Mouse (Mus musculus): ENCODE measurements around the gene Arhgef10l. TPM values are rescaled to one million over a fixed set of nuclear protein-coding genes. Genes with fewer than 3 reads are reported as not detected.

Gene Arhgef10l
- polyA plus RNA-seq, 1 experiment from 2014 or later = 11.9 TPM

DNA sequence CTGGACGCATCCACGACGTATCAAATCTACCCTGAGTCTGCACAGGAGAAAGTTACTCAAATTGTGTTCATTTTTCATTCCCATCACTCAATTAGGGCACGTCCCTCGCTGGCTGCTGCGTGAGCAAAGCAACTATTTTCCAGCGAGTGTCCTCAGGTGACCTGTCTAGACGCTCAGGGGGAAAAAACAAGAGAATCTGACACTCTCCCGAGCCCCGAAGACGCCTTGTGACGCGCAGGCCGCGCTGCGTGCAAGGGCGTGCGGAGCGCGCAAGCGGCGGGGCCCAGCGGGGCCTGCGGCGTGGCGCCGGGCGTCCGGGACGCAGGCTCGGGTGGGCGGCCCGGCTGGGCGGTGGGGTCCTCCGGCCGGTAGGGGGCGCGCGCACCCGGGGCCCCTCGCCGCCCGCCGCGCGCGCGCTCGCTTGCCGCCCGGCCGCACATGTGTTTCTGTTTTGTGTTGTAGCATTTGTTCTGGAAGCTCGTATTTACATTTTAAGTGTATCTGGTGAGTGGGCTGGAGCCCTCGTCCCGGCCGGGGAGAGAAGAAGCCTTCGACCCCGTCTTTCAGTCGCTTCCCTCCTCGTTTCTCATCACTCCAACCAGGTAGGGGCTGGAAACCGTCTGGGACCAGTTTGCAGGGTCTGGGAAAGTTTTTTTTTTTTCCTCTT is 35.4 kb upstream of the Arhgef10l start:
- peaks cover 34% of the 10 kb centered on the region for H3K79me2 ChIP-seq (ENCODE audit: inconsistent target)
- peak overlapping the region; percentile 86 for H3K27ac ChIP-seq
- 2% methylated on average over 46 of the region's 61 CpGs for WGBS (ENCODE audit: missing documents)
- H3K36me3 ChIP-seq (ENCODE audit: inconsistent target) = no peaks in the 10 kb centered on the region
- H3K4me3 ChIP-seq (ENCODE audit: inconsistent target) = peak overlapping the region; percentile 64

DNA sequence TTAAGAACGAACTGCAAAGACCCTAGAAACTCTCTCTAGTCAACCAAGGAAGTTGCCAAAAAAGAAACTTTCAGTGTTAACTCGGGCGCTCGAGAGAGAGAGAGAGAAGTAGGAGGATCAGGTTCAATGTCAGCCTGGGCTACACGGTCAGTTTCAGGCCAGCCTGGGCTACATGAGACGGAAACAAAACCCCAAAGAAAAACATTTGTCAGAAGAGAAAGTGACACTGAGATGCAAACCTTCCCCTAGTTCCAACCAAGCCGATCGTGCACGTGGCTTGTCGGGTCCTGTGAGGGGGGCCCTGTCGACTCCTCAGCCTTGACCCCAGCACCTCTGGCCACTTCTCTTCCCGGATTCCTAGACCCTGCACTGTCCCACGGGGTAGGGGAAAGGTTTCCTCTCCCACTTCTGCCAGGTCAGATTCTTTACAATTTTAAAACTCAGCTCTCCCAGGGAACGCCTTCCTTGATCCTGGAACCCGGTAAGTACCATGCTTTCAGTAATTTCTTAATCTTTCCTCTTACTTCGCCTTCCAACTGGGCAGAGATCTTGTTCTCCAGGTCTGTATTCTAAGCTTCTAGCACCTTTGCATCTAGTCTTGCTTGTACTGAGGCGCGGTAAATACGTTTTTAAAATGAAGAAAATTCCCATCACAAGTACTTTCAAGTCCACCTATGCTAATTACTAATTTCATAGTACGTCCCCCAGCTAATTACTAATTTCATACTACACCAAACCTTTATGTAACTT is 34.6 kb upstream of the Arhgef10l start, which contains the start of gene Rcc2:
Rcc2 (plus strand) TSS at position 273 of the 750 bp plus-strand sequence.
- Histone ChIP-seq H3K79me2 (ENCODE audit: inconsistent target) (peaks cover 27% of the 10 kb centered on the region), H3K4me3 (ENCODE audit: inconsistent target) (peak within 1 kb of the TSS; percentile 64), H3K36me3 (ENCODE audit: inconsistent target) (no peaks in the 10 kb centered on the region), H3K27ac (peak within 1 kb of the TSS; percentile 86)
- WGBS (ENCODE audit: missing documents) = 2% methylated on average over 20 of the region's 20 CpGs

DNA sequence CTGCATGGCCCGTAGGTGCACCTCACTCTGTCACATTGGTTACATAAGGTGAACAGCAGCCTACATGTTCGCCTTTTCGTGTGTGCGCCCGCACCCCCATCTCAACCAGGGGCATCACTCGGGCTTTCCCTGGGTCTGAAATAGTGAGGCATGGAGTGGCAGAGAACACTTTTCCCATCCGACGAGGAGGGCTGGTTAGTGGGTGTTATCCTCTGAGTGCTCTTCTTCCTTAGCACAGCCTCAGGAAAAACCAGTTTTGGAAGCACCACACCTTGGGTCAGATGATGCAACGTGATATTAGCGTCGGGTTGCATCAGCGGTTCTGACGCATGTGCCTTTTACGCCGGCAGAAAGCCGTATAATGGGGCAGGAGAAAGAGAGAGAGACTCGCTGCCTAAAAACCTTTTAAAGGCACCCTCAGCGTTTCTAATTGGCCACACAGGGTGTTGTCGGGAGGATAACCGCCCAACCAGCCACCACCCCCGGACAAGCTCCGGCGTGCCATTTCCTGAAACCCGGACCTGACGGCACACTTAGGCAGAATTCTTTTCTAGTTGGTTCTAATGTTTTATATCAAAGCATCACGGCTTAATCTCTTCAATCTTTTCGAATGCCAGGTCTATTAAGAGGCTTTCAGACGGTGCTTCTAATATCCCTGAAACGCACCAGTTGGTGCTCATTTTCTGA is 33.8 kb upstream of the Arhgef10l start:
- WGBS (ENCODE audit: missing documents) = 4% methylated on average over 29 of the region's 29 CpGs
- Histone ChIP-seq H3K79me2 (ENCODE audit: inconsistent target) (peaks cover 18% of the 10 kb centered on the region), H3K27ac (peak overlapping the region; percentile 82), H3K36me3 (ENCODE audit: inconsistent target) (no peaks in the 10 kb centered on the region), H3K4me3 (ENCODE audit: inconsistent target) (peak overlapping the region; percentile 38)

DNA sequence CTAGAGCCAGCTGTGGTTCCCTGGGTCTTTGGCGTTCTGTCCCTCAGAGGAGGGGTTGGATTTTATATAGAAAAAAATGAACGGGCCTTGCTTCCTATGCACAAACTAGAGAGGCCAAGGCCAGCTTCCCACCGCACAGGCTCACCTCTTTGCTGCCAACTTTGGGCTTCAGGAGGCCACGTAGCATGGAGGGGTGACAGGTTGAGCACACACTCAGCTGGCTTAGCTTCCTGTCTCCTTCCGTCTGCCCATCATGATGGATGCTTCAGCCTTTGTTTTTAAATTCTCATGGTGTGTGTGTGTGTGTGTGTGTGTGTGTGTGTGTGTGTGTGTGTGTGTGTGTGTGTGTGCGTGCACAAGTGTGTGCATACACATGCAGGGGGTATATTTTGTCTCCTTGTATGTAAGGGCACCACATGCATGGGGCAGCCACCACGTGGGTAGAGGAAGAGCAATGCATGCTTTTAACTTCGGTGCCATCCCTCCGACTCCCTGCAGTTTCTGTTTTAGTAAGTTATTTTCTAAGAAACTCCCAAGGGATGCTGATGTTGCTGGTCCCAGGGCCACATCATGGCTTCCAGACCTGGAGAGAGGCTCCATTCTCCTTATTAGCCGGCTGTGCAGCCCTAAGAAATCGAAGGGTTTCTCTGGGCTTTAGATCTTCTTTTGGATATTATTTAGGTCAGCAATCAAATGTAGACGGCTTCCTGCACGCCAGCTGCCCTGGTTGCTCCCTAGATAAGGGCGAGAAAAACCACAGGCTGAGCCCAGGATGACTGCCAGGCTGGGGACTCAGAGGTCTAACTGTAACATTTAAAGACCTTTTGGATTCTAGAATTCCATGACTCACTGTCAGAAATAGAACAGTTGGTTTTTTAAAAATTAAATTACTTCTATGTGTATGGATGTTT is 30.1 kb upstream of the Arhgef10l start:
- Histone ChIP-seq H3K27ac (no peak overlapping the region), H3K36me3 (ENCODE audit: inconsistent target) (no peaks in the 10 kb centered on the region), H3K4me3 (ENCODE audit: inconsistent target) (no peak overlapping the region), H3K79me2 (ENCODE audit: inconsistent target) (no peaks in the 10 kb centered on the region)
- WGBS (ENCODE audit: missing documents) = 36% methylated on average over 12 of the region's 14 CpGs

DNA sequence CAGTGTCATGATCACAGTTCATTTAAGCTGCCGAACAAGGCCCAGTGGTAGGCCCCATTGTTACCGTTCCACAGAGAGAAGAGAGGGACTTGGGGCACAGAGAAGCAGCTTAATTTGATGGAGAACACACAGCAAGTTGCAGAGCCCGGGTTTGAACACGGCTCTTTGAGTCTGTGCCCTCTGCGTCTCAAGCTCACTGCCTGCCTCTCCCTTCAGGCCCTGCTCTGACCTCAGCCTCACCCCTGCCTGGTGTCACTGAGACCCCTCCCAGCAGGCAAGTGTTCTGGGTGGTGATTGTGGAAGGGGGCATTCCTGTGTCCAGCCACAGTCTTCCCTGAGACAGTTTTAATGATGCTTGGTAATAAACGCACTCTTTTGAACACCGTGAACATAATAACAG is 29.3 kb upstream of the Arhgef10l start:
- 93% methylated on average over 7 of the region's 7 CpGs for WGBS (ENCODE audit: missing documents)
- Histone ChIP-seq H3K79me2 (ENCODE audit: inconsistent target) (no peaks in the 10 kb centered on the region), H3K27ac (no peak overlapping the region), H3K36me3 (ENCODE audit: inconsistent target) (no peaks in the 10 kb centered on the region), H3K4me3 (ENCODE audit: inconsistent target) (no peak overlapping the region)

DNA sequence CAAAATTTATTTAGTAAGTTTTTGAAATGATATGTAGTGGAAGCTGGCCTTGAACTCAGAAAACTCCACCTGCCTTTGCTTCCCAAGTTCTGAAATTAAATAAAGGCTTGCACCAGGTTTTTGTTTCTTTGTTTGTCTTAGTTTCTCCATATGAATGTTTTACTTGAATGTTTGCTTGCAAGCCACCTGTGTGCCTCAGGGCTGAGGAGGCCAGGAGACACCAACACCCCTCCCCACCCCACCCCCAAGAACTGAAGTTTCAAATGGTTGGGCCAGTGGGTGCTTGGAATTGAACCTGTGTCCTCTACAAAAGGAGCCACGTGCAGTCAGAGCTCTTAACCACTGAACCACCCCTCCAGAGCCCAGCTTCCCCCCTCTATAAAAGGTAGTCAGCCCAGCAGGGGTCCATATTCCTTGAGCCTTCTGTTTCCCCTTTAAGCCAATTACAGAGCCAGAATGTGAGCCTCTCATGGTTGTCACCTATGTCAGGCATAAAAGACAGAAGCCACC is 28.8 kb upstream of the Arhgef10l start:
- WGBS (ENCODE audit: missing documents) = 50% methylated on average over 1 of the region's 1 CpGs
- H3K27ac ChIP-seq = no peak overlapping the region
- H3K79me2 ChIP-seq (ENCODE audit: inconsistent target) = no peaks in the 10 kb centered on the region
- no peaks in the 10 kb centered on the region for H3K36me3 ChIP-seq (ENCODE audit: inconsistent target)
- no peak overlapping the region for H3K4me3 ChIP-seq (ENCODE audit: inconsistent target)

DNA sequence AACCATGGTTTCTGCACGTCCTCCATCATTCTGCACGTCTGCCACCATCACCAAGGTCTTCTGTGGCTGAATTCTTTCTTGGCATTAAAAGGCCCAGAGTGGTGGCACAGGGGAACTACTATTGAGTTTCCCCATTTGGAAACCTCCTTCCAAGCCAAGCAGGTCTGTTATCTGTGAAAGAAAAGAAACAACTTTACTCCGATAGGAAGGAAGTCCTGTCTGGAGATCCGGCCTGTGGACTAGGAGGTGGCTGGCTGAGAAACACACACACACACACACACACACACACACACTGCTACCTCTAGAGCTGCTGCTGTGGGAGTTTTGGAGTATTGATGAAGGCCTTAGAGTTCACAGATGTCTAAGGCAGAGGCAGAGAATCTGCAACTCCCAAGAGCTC is 27.7 kb upstream of the Arhgef10l start:
- Histone ChIP-seq H3K27ac (no peak overlapping the region), H3K79me2 (ENCODE audit: inconsistent target) (no peaks in the 10 kb centered on the region), H3K36me3 (ENCODE audit: inconsistent target) (no peaks in the 10 kb centered on the region), H3K4me3 (ENCODE audit: inconsistent target) (no peak overlapping the region)
- WGBS (ENCODE audit: missing documents) = 41% methylated on average over 4 of the region's 4 CpGs

DNA sequence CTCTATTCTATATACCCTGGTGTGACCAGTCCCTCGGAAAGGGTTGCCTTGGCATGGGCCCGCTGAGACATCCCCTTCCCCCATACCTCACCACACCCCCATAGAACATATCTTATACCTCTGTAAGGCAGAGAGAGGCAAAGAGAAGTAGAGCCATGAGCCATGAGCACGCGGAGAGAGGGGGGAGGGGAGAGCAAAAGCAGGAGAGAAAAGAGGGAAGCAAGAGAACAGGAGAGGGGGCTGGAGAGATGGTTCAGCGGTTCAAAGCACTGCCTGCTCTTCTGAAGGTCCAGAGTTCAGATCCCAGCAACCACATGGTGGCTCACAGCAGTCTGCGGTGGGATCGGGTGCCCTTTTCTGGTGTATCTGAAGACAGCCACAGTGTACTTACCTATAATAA is 25.7 kb upstream of the Arhgef10l start:
- no peaks in the 10 kb centered on the region for H3K79me2 ChIP-seq (ENCODE audit: inconsistent target)
- H3K4me3 ChIP-seq (ENCODE audit: inconsistent target) = no peak overlapping the region
- H3K27ac ChIP-seq = no peak overlapping the region
- WGBS (ENCODE audit: missing documents) = 69% methylated on average over 6 of the region's 7 CpGs
- no peaks in the 10 kb centered on the region for H3K36me3 ChIP-seq (ENCODE audit: inconsistent target)

DNA sequence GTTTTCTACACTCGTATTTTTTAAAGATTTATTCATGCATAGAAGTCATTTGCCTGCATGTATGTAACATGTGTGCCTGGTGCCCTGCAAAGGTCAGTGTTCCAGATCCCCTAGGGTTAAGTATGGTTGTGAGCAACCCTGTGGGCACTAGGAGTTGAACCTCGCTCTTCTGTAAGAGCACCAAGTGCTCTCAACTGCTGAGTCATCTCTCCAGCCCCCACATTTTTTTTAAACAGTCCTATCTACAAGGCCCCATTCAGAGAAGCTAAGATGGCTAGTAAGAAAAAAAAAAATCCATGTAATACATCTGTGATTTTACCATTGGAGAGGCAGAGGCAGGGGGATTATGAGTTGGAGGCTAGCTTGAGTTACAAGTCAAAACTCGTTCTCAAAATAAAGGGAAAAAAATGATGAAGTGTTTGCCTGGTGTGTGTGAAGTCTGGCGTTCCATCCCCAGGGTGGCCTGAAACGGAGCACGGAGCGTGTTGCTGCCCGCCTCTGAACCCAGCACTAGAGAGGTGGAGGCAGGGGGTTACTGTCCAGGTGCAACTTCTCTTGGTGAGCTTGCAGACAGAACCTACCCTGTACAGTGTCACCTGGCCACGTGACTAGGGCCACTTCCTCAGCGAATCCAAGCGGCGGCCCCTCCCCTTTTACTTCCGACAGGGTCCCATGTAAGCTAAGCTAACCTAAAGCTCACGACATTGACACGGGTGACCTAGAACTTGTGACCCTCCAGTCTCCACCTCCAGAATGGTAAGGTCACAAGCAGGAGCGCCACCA is 24.3 kb upstream of the Arhgef10l start:
- no peak overlapping the region for H3K27ac ChIP-seq

DNA sequence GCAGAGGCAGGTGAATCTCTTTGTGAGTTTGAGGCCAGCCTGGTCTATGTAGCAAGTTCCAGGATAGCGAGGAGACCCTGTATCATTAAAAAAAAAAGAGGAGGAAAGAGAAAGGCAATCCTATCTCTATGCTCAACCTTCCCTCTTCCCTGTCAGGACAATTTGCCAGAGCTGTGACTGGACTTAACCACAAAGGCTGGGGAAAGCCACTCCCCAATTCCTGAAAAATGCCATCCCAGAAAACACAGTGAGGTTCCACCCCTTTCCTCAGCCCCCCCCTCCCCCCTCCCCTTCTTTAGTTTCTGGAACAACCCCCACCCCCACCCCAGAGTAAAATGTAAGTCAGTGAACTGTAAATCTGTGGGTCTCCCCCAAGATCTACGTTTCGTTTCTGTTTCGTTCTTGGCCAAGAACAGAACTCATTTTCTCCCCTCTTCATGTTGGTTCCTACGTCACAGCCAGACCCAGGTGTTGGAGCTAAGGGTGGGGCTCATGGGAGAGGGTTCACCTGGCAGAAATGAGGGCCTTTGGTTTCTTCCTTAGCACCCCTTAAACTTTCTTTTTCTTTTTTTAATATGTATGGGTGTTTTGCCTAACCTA is 23.1 kb upstream of the Arhgef10l start:
- Histone ChIP-seq H3K27ac (peak overlapping the region; percentile 43), H3K4me3 (ENCODE audit: inconsistent target) (no peak overlapping the region)

More for the DNA sequence above, 24.3 kb upstream of the Arhgef10l start:
- Histone ChIP-seq H3K79me2 (ENCODE audit: inconsistent target) (no peaks in the 10 kb centered on the region), H3K36me3 (ENCODE audit: inconsistent target) (no peaks in the 10 kb centered on the region), H3K4me3 (ENCODE audit: inconsistent target) (no peak overlapping the region)
- WGBS (ENCODE audit: missing documents) = 70% methylated on average over 16 of the region's 16 CpGs

DNA sequence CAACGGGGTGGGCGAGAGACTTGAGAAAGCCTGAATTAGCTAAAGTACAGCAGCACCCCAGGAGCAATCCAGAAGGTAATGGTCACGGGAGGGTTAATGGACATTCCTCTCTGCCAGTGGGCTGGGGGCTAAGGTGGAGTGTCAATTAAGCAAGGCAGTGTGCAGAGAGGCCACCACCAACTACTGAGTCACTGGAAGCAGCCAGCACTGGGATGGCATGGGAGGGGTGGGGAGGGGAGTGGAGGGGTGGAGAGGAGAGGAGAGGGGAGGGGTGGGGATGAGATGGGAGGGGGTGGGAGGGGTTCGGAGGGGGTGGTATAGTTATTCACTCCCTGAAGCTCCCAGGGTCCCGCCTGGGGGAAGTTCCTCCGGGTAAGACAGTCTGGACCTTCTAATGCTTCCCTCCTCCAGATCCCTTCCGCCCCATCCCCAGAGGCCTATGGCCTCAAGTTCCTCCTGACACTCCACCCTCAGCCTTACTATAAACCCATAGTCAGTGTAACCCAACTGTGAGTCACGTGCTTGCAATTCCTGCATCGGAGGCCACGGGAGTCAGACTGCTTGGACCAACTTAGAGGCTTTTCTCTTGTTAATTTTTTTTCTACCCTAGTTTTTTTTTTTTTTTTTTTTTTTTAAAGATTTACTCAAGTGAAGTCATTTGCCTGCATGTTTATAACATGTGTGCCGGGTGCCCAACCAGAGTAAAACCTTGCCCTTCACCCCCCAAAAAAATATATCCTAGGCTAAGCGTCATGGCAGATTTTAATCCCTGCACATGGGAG is 22.4 kb upstream of the Arhgef10l start:
- H3K36me3 ChIP-seq (ENCODE audit: inconsistent target) = no peaks in the 10 kb centered on the region
- no peaks in the 10 kb centered on the region for H3K79me2 ChIP-seq (ENCODE audit: inconsistent target)
- H3K27ac ChIP-seq = peak overlapping the region; percentile 43
- WGBS (ENCODE audit: missing documents) = 49% methylated on average over 11 of the region's 12 CpGs
- H3K4me3 ChIP-seq (ENCODE audit: inconsistent target) = no peak overlapping the region

More for the DNA sequence above, 23.1 kb upstream of the Arhgef10l start:
- no peaks in the 10 kb centered on the region for H3K79me2 ChIP-seq (ENCODE audit: inconsistent target)
- H3K36me3 ChIP-seq (ENCODE audit: inconsistent target) = no peaks in the 10 kb centered on the region
- WGBS (ENCODE audit: missing documents) = 65% methylated on average over 5 of the region's 5 CpGs

DNA sequence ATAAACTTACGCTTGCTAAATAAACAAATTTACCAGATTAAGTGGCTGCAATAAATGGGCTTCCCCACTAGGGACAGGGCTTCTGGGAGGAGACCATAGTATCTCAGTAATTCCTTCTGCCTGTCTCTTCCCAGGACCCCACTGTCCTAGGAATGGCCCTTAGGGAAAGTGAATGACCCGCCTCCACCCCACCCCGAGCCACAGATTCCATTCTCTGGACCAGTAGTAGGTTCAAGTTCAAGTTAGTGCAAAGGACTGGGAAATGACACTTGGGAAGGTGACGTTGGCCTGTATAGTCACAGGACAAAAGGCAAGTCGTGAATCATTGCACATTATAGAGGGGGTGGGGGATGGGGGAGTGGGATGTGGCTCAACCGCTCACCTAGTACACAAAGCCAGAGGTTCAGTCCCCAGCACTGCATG is 19.1 kb upstream of the Arhgef10l start:
- 49% methylated on average over 6 of the region's 6 CpGs for WGBS (ENCODE audit: missing documents)
- Histone ChIP-seq H3K36me3 (ENCODE audit: inconsistent target) (no peaks in the 10 kb centered on the region), H3K27ac (peak overlapping the region; percentile 86), H3K79me2 (ENCODE audit: inconsistent target) (no peaks in the 10 kb centered on the region), H3K4me3 (ENCODE audit: inconsistent target) (no peak overlapping the region)

All from macrophage (primary cell).